In genomic region chr12:85974030-85974429, GRCm38 (mm10) we compare ENCODE assay signal across 9 mouse cellular contexts.
A peak's percentile ranks its signal among the peaks of the same experiment; 100 is the strongest.
DNase-seq lines count a peak whose midpoint lies in the region; ATAC-seq and TF ChIP-seq lines count a peak whose summit lies in the region.
"Had no signal": no experiment of that assay in that cellular context is flagged by ENCODE, and none has a peak within 500 bp of the region (broad histone marks: within the 10 kb centered on the region; RNA-seq: fewer than 3 reads in every experiment).

No protein-coding gene starts in this region.

- H3K9ac ChIP-seq in intestine, embryonic 16.5 days (ENCODE audit: low read depth, low read length), result no peak overlapping the region
- H3K9ac ChIP-seq in intestine, embryonic 15.5 days, result no peak overlapping the region
- no peak overlapping the region for H3K9ac ChIP-seq in heart, postnatal 0 days (replicated peaks; ENCODE audit: low read depth, low read length)
- H3K9ac ChIP-seq in stomach, embryonic 16.5 days (ENCODE audit: low read length), result no peak overlapping the region

- peak overlapping the region; percentile 59; the same call in 1 of the 2 replicates for H3K27ac ChIP-seq in intestine, embryonic 16.5 days (ENCODE audit: low read length)
- no peak overlapping the region for H3K27ac ChIP-seq in intestine, embryonic 15.5 days
- peak overlapping the region; percentile 23; the same call in 1 of the 2 replicates for H3K27ac ChIP-seq in thymus, adult 2 months (ENCODE audit: control insufficient read depth, insufficient read depth, low read length)
- peak overlapping the region; percentile 50 for H3K27ac ChIP-seq in heart, postnatal 0 days (ENCODE audit: low read depth)
- peak overlapping the region; percentile 44 for H3K27ac ChIP-seq in stomach, embryonic 16.5 days (ENCODE audit: low read length)

- DNase-seq in thymus, adult 2 months, result no peak
- DNase-seq in thymus, postnatal 36 days, result no peak
- DNase-seq in heart, postnatal 0 days (ENCODE audit: low spot score), result peak; percentile 39
- no peak for DNase-seq in cerebellum, adult 9-11 months
- no peak for DNase-seq in ovary, postnatal 36 days (ENCODE audit: low spot score)

- no peak for TF ChIP-seq CTCF in thymus, adult 2 months (IDR thresholded peaks at IDR 0.05; ENCODE audit: borderline replicate concordance, control insufficient read depth, extremely low read depth, insufficient read depth, low read length, poor library complexity)
- TF ChIP-seq CTCF in heart, postnatal 0 days (IDR thresholded peaks at IDR 0.05; ENCODE audit: low read depth), result no peak

- no peaks in the 10 kb centered on the region for H3K4me1 ChIP-seq in intestine, embryonic 16.5 days (ENCODE audit: control insufficient read depth, insufficient read depth, low read length)
- peaks cover 7% of the 10 kb centered on the region; the same call in 1 of the 2 replicates for H3K4me1 ChIP-seq in intestine, embryonic 15.5 days (replicated peaks)
- H3K4me1 ChIP-seq in thymus, adult 2 months (replicated peaks; ENCODE audit: control insufficient read depth, insufficient read depth, low read length), result peaks cover 36% of the 10 kb centered on the region
- H3K4me1 ChIP-seq in heart, postnatal 0 days (ENCODE audit: control insufficient read depth, insufficient read depth), result peaks cover 18% of the 10 kb centered on the region
- peaks cover 16% of the 10 kb centered on the region for H3K4me1 ChIP-seq in stomach, embryonic 16.5 days (ENCODE audit: control insufficient read depth, insufficient read depth, low read length)

- TF ChIP-seq EP300 in heart, postnatal 0 days (IDR thresholded peaks at IDR 0.05; ENCODE audit: low read depth), result no peak

- H3K36me3 ChIP-seq in intestine, embryonic 16.5 days (ENCODE audit: control insufficient read depth, insufficient read depth, low read length), result 0 out of 2 replicates have a peak, but pooled peaks cover 4% of the 10 kb centered on the region
- no peaks in the 10 kb centered on the region for H3K36me3 ChIP-seq in intestine, embryonic 15.5 days
- H3K36me3 ChIP-seq in thymus, adult 2 months (ENCODE audit: control insufficient read depth, insufficient read depth, low read length), result no peaks in the 10 kb centered on the region
- H3K36me3 ChIP-seq in heart, postnatal 0 days (replicated peaks; ENCODE audit: control insufficient read depth, insufficient read depth, low read length), result no peaks in the 10 kb centered on the region
- no peaks in the 10 kb centered on the region for H3K36me3 ChIP-seq in stomach, embryonic 16.5 days (ENCODE audit: control insufficient read depth, insufficient read depth, low read length)

- H3K4me2 ChIP-seq in intestine, embryonic 16.5 days (ENCODE audit: low read depth, low read length), result no peak overlapping the region
- H3K4me2 ChIP-seq in intestine, embryonic 15.5 days (replicated peaks), result no peak overlapping the region
- no peak overlapping the region for H3K4me2 ChIP-seq in heart, postnatal 0 days (ENCODE audit: low read depth, low read length)
- no peak overlapping the region for H3K4me2 ChIP-seq in stomach, embryonic 16.5 days (ENCODE audit: low read depth, low read length)

- H3K9me3 ChIP-seq in intestine, embryonic 16.5 days (ENCODE audit: control insufficient read depth, low read length), result no peaks in the 10 kb centered on the region
- H3K9me3 ChIP-seq in intestine, embryonic 15.5 days, result no peaks in the 10 kb centered on the region
- no peaks in the 10 kb centered on the region for H3K9me3 ChIP-seq in heart, postnatal 0 days (replicated peaks; ENCODE audit: control insufficient read depth, low read length)
- no peaks in the 10 kb centered on the region for H3K9me3 ChIP-seq in stomach, embryonic 16.5 days (replicated peaks; ENCODE audit: control insufficient read depth, low read length)

- peak; percentile 33; the same call in 1 of the 2 replicates for ATAC-seq in intestine, embryonic 16.5 days
- ATAC-seq in intestine, embryonic 15.5 days, result no peak
- ATAC-seq in heart, postnatal 0 days (ENCODE audit: insufficient read depth, low read depth), result no peak; the same call in 1 of the 2 replicates
- ATAC-seq in stomach, embryonic 16.5 days (ENCODE audit: insufficient read depth, low FRiP score), result 0 out of 2 replicates have a peak, but pooled peaks have one; percentile 42

- H3K27me3 ChIP-seq in intestine, embryonic 16.5 days (replicated peaks; ENCODE audit: control insufficient read depth, insufficient read depth, low read length), result no peaks in the 10 kb centered on the region
- no peaks in the 10 kb centered on the region for H3K27me3 ChIP-seq in intestine, embryonic 15.5 days (replicated peaks)
- no peaks in the 10 kb centered on the region for H3K27me3 ChIP-seq in thymus, adult 2 months (ENCODE audit: control insufficient read depth, insufficient read depth, low read length)
- H3K27me3 ChIP-seq in heart, postnatal 0 days (ENCODE audit: control insufficient read depth, insufficient read depth, low read length), result no peaks in the 10 kb centered on the region
- no peaks in the 10 kb centered on the region for H3K27me3 ChIP-seq in stomach, embryonic 16.5 days (ENCODE audit: control insufficient read depth, insufficient read depth, low read length)
- H3K27me3 ChIP-seq: CH12.LX had no signal

- WGBS in intestine, embryonic 16.5 days, result 61% methylated on average over 4 of the region's 4 CpGs
- WGBS in intestine, embryonic 15.5 days, result 46% methylated on average over 4 of the region's 4 CpGs
- 66% methylated on average over 4 of the region's 4 CpGs for WGBS in thymus, adult 2 months
- 34% methylated on average over 4 of the region's 4 CpGs for WGBS in heart, postnatal 0 days
- 49% methylated on average over 4 of the region's 4 CpGs for WGBS in stomach, embryonic 16.5 days

- TF ChIP-seq POLR2A in thymus, adult 2 months (IDR thresholded peaks at IDR 0.05; ENCODE audit: control insufficient read depth, extremely low read depth, insufficient read depth, low read length, poor library complexity), result no peak

- H3K4me3 ChIP-seq in intestine, embryonic 16.5 days (ENCODE audit: low read length), result no peak overlapping the region
- no peak overlapping the region for H3K4me3 ChIP-seq in intestine, embryonic 15.5 days (replicated peaks)
- no peak overlapping the region for H3K4me3 ChIP-seq in thymus, adult 2 months (ENCODE audit: control insufficient read depth, insufficient read depth, low read length)
- H3K4me3 ChIP-seq in heart, postnatal 0 days (ENCODE audit: low read depth, low read length), result no peak overlapping the region
- H3K4me3 ChIP-seq in stomach, embryonic 16.5 days (replicated peaks; ENCODE audit: low read length), result no peak overlapping the region

Comparison
In these comparisons a context has a peak if more than half of its experiments do, and no peak if none do; other contexts are left out.
1. ATAC-seq: peak in intestine, embryonic 16.5 days (single experiment) and stomach, embryonic 16.5 days (single experiment); none in intestine, embryonic 15.5 days (single experiment) and heart, postnatal 0 days (single experiment).